Mouse (Mus musculus) colon, adult 2 months (tissue): ENCODE measurements around the gene Acsm3. TPM values are rescaled to one million over a fixed set of nuclear protein-coding genes. Genes with fewer than 3 reads are reported as not detected.

Experiments used
- polyA plus RNA-seq: library from polyadenylated mRNA; depleted of rRNA; stranded (reverse); fragments of >200 nt; gene quantifications from 2 replicates; pipeline ENCODE4 v1.2.3, GENCODE M21; 2012; rRNA removed

The Acsm3 gene
- 39.6 and 50.4 TPM in 2 replicates for polyA plus RNA-seq

DNA sequence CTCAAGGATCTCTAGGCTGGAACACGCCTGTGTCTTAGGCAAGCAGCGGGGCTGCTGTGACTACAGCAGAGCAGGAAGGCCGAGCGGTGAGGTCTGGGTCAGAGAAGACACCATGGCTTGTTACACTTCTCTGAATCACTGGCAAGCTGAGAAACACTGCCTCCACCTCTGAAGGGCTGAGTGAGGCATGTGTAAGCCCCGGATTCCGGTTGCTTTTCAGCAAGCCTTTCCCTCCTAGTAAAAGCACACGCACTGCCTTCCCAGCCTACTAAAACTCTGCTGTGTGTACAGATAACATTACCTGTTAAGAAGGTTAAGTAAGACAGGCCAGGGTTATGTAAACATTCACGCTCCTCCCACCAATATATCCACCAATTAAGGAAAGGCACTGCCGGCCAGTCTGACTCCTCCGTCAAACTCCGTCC is at the start of gene Acsm3:
Gene Acsm3, plus strand, starts transcription at position 397 of the 425 bp plus-strand sequence.

DNA sequence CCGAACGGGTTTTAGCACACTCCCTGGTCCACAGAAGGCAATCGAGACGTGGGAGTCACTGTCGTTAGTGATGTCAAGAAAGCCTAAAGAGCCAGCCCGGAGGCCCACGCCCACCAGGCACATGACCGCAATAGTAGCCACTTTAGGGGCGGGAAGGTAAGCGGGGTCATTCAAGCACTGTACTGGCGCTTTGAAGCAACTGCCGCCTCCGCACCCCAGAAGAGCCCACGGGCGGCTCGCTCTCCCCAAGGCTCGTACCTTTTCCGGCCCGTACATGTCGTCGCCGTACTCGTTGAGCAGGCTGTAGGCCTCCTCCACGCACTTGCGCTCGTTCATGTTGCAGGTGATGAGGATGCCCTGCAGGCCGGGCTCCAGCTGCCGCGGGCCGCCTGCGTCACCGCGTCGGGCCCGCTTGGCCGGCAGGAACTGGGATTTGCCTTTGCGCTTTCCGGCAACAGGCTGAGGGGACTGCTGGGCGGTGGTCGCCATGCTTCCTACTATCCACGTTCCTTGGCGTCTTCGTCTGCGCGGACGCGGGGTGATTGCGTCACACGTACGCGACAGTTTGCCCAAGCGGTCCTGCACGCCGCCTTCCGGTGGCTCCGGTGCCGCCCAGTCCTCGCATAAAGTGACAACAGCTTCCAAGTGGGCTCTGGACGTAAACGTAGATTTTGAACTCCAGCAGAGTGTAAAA is 40.3 kb upstream of the Acsm3 start, which contains the start of gene Thumpd1:
Gene Thumpd1, minus strand, starts transcription at position 546 of the 694 bp plus-strand sequence.

DNA sequence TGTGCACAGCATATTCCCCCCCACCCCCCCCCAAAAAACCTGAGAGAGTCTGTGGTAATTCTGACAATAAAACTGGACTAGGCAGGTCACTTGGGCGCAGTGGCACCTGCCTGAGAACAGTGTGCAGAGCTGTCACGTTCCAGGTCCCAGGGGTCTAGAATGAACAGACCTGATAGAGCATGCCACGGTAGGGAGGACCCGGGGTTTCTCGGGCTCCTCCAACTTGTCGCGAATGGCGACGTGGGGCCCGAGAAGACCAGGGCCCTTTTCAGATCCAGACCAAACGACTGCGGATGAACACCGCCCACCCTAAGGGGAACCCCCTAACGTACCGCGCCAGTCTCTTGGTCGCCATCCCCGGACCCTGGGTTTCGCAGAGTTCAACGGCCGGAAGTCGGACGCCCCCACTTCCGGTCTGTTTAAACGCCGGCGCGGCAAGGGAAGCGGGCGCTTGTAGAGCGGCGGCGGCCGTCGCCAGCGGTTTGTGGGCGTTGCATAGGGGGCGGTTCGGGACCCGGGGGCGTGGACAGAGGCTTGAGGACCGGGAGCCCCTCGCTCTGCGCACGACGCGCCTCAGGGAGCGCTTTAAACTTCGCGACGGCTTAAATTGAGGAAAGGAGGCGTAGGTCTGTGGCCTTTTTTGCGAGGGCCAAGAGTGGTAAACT is 33.0 kb downstream of the Acsm3 start, which contains the start of the genes Rexo5 and Eri2:
Gene Rexo5, plus strand, starts transcription at position 421 of the 665 bp plus-strand sequence.
Gene Eri2, minus strand, starts transcription at position 473 of the 665 bp plus-strand sequence.

Other genes with a start within 250 kb of the Acsm3 start
- not detected in 2 replicates for gene Acsm5, start 241.5 kb upstream of the Acsm3 start, polyA plus RNA-seq
- gene Pdilt, start 237.4 kb upstream of the Acsm3 start, polyA plus RNA-seq, result not detected in 2 replicates
- 0.13 TPM in 1 of 2 replicates, not detected in the other for gene Acsm2, start 206.6 kb upstream of the Acsm3 start, polyA plus RNA-seq
- gene Acsm1, start 153.9 kb upstream of the Acsm3 start, polyA plus RNA-seq, result not detected in 2 replicates
- not detected in 2 replicates for gene Acsm4, start 70.9 kb upstream of the Acsm3 start, polyA plus RNA-seq
- gene Thumpd1, start 40.1 kb upstream of the Acsm3 start, polyA plus RNA-seq, result 9.7 and 11.7 TPM in 2 replicates
- gene Rexo5, start 33.1 kb downstream of the Acsm3 start, polyA plus RNA-seq, result 1.4 and 2.8 TPM in 2 replicates
- gene Eri2, start 33.1 kb downstream of the Acsm3 start, polyA plus RNA-seq, result 0.43 and 0.44 TPM in 2 replicates
- 0.79 and 0.89 TPM in 2 replicates for gene Lyrm1, start 134.9 kb downstream of the Acsm3 start, polyA plus RNA-seq
- gene Dcun1d3, start 135.4 kb downstream of the Acsm3 start, polyA plus RNA-seq, result 2.3 and 4.8 TPM in 2 replicates